ENCODE assay signal across 7 mouse cellular contexts in the genomic region with DNA sequence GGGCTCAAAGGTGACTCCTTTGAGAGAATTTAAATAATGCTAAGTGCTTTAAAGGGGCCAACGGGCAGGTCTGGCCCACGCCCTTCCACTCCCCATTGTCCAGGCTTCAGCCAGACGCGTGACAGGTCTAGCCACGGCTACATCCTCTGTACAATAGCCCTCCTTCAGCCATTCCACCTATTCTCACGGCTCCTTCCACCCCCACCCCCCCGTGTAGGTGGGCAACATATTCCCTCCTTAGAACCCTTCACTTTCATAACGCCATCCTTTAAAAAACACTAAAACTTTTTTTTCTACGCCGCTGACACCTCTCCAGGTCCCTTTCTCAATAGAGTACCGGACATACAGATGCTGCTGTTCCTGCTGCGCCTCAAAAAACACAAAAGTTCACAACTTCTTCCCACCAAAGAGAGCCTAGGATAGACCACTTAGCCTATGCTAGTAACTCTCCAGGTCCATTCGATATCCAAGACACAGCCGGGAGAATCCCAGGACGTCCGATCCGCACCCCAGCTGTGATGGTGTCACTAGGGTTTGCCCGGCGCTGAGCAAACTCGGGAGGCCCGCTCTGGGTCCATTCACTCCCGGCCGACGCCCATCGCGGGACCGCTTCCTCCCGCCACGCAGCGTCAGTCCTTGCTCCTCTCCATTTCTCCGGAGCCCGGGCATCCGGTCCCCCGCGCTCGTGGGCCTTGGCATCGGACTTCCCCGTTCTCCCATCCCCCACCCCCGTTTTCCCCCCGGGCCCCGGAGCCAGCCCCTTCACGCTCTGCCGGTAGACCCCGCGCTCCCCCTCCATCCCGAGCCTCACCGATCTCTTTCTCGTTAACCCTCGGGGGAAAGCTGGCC. TPM values are rescaled to one million over a fixed set of nuclear protein-coding genes. Genes with fewer than 3 reads are reported as not detected.
DNase-seq lines count a peak whose midpoint lies in the region; ATAC-seq lines count a peak whose summit lies in the region.

No protein-coding gene starts in this region.

- peak; percentile 28 for ATAC-seq in activated CD4-positive, CD25-positive, alpha-beta regulatory T cell, adult 4 months
- peak; percentile 59; the same call in 1 of the 2 replicates for ATAC-seq in hindbrain, embryonic 14.5 days (ENCODE audit: low FRiP score)

- H3K27ac ChIP-seq in hindbrain, embryonic 14.5 days: peak overlapping the region; percentile 95

- H3K4me1 ChIP-seq in hindbrain, embryonic 14.5 days (replicated peaks; ENCODE audit: control insufficient read depth, insufficient read depth, low read length): peaks cover 35% of the 10 kb centered on the region
- H3K4me1 ChIP-seq in megakaryocyte, embryonic 14.5 days: peaks cover 42% of the 10 kb centered on the region

- intact Hi-C loops in left cerebral cortex, postnatal 25 days (cut with DNase I): no loop called here

- H3K27me3 ChIP-seq in hindbrain, embryonic 14.5 days (ENCODE audit: control insufficient read depth, insufficient read depth, low read length): no peaks in the 10 kb centered on the region
- H3K27me3 ChIP-seq in megakaryocyte, embryonic 14.5 days (replicated peaks): no peaks in the 10 kb centered on the region

- 2% methylated on average over 49 of the region's 49 CpGs for WGBS in hindbrain, embryonic 14.5 days

- peak overlapping the region; percentile 90 for H3K4me2 ChIP-seq in hindbrain, embryonic 14.5 days (replicated peaks)

- peak overlapping the region; percentile 64 for H3K4me3 ChIP-seq in hindbrain, embryonic 14.5 days (replicated peaks; ENCODE audit: low read length)
- peak overlapping the region; percentile 95 for H3K4me3 ChIP-seq in megakaryocyte, embryonic 14.5 days (replicated peaks)

- peaks cover 25% of the 10 kb centered on the region for H3K36me3 ChIP-seq in hindbrain, embryonic 14.5 days (replicated peaks; ENCODE audit: control insufficient read depth, insufficient read depth)
- peaks cover 34% of the 10 kb centered on the region for H3K36me3 ChIP-seq in megakaryocyte, embryonic 14.5 days (replicated peaks; ENCODE audit: low read length)

- H3K9me3 ChIP-seq in hindbrain, embryonic 14.5 days (ENCODE audit: control insufficient read depth, low read length): no peaks in the 10 kb centered on the region
- H3K9me3 ChIP-seq in megakaryocyte, embryonic 14.5 days: 0 out of 2 replicates have a peak, but pooled peaks cover 3% of the 10 kb centered on the region

- peak overlapping the region; percentile 87 for H3K9ac ChIP-seq in hindbrain, embryonic 14.5 days

- peak; percentile 58 for DNase-seq in cerebellum, adult 9-11 months
- DNase-seq in frontal cortex, postnatal 36 days (ENCODE audit: low spot score in 2 of 2): peak; percentile 42 to 51
- DNase-seq in hindbrain, embryonic 14.5 days (ENCODE audit: low spot score): peak; percentile 46
- peak; percentile 32 to 34 for DNase-seq in left cerebral cortex, postnatal 25 days (ENCODE audit: low spot score in 2 of 2)
- peak; percentile 58 for DNase-seq in spleen, adult 12 weeks (ENCODE audit: low spot score)

RNA-seq across cellular contexts. Expression of a gene that starts 0.7 kb away (rescaled TPM):
- 10 to 100 TPM; 81.8 to 88.3 TPM for polyA plus RNA-seq in activated CD4-positive, CD25-positive, alpha-beta regulatory T cell, adult 4 months (2017; shearing (Covaris generic))
- polyA plus RNA-seq in hindbrain, embryonic 14.5 days (2014; fragmentation: Nextera tagmentation; extraction: Ambion mirVana): 583 and 597 TPM in 2 replicates
- 10 to 100 TPM; 64.7 to 78.4 TPM for total RNA-seq in left cerebral cortex, postnatal 25 days (2021)
- polyA plus RNA-seq in megakaryocyte, embryonic 14.5 days (2012; ENCODE audit: insufficient read depth, low replicate concordance): 41.4 and 63.4 TPM in 2 replicates

RNA-seq across cellular contexts. Expression of a gene that starts 42.9 kb away (rescaled TPM):
- polyA plus RNA-seq in activated CD4-positive, CD25-positive, alpha-beta regulatory T cell, adult 4 months (2017; shearing (Covaris generic)): not detected
- not detected in 2 replicates for polyA plus RNA-seq in hindbrain, embryonic 14.5 days (2014; fragmentation: Nextera tagmentation; extraction: Ambion mirVana)
- under 1 TPM in 1 of 2 experiments, not detected in 1; 0.53 TPM for total RNA-seq in left cerebral cortex, postnatal 25 days (2021)
- polyA plus RNA-seq in megakaryocyte, embryonic 14.5 days (2012; ENCODE audit: insufficient read depth, low replicate concordance): not detected in 2 replicates

Comparison
In these comparisons a context has a peak if more than half of its experiments do, and no peak if none do; other contexts are left out.
1. Peak in every context shown above with its lines: DNase-seq, ATAC-seq, H3K4me3 ChIP-seq and H3K27ac ChIP-seq.